Comparison of ENCODE assay signal across 22 mouse cellular contexts in the genomic region with DNA sequence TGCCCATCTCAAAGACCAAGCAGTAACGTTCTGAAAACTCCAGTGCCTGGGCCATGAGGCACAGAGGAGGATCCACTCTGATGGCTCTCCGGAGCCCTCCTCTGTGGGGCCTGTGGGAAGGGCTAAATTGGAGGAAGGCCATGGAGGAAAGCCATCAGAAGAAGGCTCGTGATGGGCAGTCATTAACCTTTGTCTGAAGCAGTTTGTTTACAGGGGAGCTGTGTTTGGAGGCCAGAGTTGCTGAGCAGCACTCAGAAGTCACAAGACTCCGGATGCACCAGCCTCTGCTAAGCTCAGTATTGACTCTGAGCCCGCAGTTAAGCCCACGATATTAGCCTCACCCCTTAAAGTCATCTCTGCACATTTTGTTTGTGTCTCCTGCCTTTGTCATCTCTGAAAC. TPM values are rescaled to one million over a fixed set of nuclear protein-coding genes. Genes with fewer than 3 reads are reported as not detected.
DNase-seq lines count a peak whose midpoint lies in the region; ATAC-seq and TF ChIP-seq lines count a peak whose summit lies in the region.
"Had no signal": no experiment of that assay in that cellular context is flagged by ENCODE, and none has a peak within 500 bp of the region (broad histone marks: within the 10 kb centered on the region; RNA-seq: fewer than 3 reads in every experiment).

No protein-coding gene starts in this region.

- no peak overlapping the region for H3K4me3 ChIP-seq in hindbrain, postnatal 0 days (ENCODE audit: low read length)
- H3K4me3 ChIP-seq in hindbrain, embryonic 12.5 days = no peak overlapping the region
- no peak overlapping the region for H3K4me3 ChIP-seq in spleen, adult 2 months (ENCODE audit: extremely low read depth, insufficient read depth, insufficient read length)
- H3K4me3 ChIP-seq in myocyte = no peak overlapping the region
- H3K4me3 ChIP-seq: hindbrain, embryonic 15.5 days; layer of hippocampus, adult 2 months had no signal

- H3K9me3 ChIP-seq in hindbrain, postnatal 0 days (ENCODE audit: low read length) = no peaks in the 10 kb centered on the region
- no peaks in the 10 kb centered on the region for H3K9me3 ChIP-seq in hindbrain, embryonic 12.5 days (replicated peaks)
- H3K9me3 ChIP-seq: hindbrain, embryonic 15.5 days had no signal

- H3K9ac ChIP-seq in hindbrain, postnatal 0 days (replicated peaks; ENCODE audit: low read length) = no peak overlapping the region
- H3K9ac ChIP-seq in hindbrain, embryonic 12.5 days = no peak overlapping the region
- H3K9ac ChIP-seq: hindbrain, embryonic 15.5 days; lung, embryonic 14.5 days had no signal

- no peak overlapping the region for H3K27ac ChIP-seq in hindbrain, postnatal 0 days
- no peak overlapping the region for H3K27ac ChIP-seq in hindbrain, embryonic 12.5 days
- H3K27ac ChIP-seq in spleen, adult 2 months (ENCODE audit: insufficient read depth, low read length) = peak overlapping the region; percentile 37; the same call in 1 of the 2 replicates
- H3K27ac ChIP-seq: hindbrain, embryonic 15.5 days; layer of hippocampus, adult 2 months; stomach, postnatal 0 days had no signal

- H3K79me2 ChIP-seq in myocyte (ENCODE audit: control insufficient read depth, insufficient read depth) = no peaks in the 10 kb centered on the region

- H3K4me1 ChIP-seq in hindbrain, postnatal 0 days (ENCODE audit: insufficient read depth, low read length) = no peaks in the 10 kb centered on the region
- no peaks in the 10 kb centered on the region; the same call in 1 of the 2 replicates for H3K4me1 ChIP-seq in hindbrain, embryonic 12.5 days
- peaks cover 3% of the 10 kb centered on the region; the same call in 1 of the 2 replicates for H3K4me1 ChIP-seq in spleen, adult 2 months (ENCODE audit: control insufficient read depth, insufficient read depth, insufficient read length)
- H3K4me1 ChIP-seq: hindbrain, embryonic 15.5 days had no signal

- TF ChIP-seq CTCF in hindbrain, postnatal 0 days (IDR thresholded peaks at IDR 0.05; ENCODE audit: low read depth) = no peak
- TF ChIP-seq CTCF in spleen, adult 2 months (IDR thresholded peaks at IDR 0.05; ENCODE audit: extremely low read depth, insufficient read depth, insufficient read length, insufficient replicate concordance) = no peak

- no peaks in the 10 kb centered on the region for H3K27me3 ChIP-seq in hindbrain, postnatal 0 days (ENCODE audit: insufficient read depth, low read length)
- H3K27me3 ChIP-seq in hindbrain, embryonic 12.5 days = no peaks in the 10 kb centered on the region
- H3K27me3 ChIP-seq in spleen, adult 2 months (ENCODE audit: control insufficient read depth, insufficient read depth, low read length) = no peaks in the 10 kb centered on the region
- no peaks in the 10 kb centered on the region for H3K27me3 ChIP-seq in myocyte (ENCODE audit: control insufficient read depth, insufficient read depth, insufficient read length)
- H3K27me3 ChIP-seq: hindbrain, embryonic 15.5 days had no signal

- peak; percentile 39; the same call in 1 of the 2 replicates for ATAC-seq in hindbrain, postnatal 0 days
- no peak for ATAC-seq in hindbrain, embryonic 12.5 days (ENCODE audit: low FRiP score)
- ATAC-seq in inflammation-experienced regulatory T-cells, adult 6 months = peak; percentile 57
- ATAC-seq: forebrain, embryonic 14.5 days had no signal

- no peak overlapping the region for H3K4me2 ChIP-seq in hindbrain, postnatal 0 days (ENCODE audit: low read depth, low read length)
- no peak overlapping the region for H3K4me2 ChIP-seq in hindbrain, embryonic 12.5 days (replicated peaks)
- peak overlapping the region; percentile 30 for H3K4me2 ChIP-seq in myocyte (ENCODE audit: low read depth)
- H3K4me2 ChIP-seq: heart, embryonic 11.5 days; hindbrain, embryonic 15.5 days; liver, embryonic 11.5 days; lung, embryonic 14.5 days had no signal

- WGBS in hindbrain, postnatal 0 days = 58% methylated on average over 6 of the region's 6 CpGs
- WGBS in hindbrain, embryonic 12.5 days = 78% methylated on average over 6 of the region's 6 CpGs
- 71% methylated on average over 6 of the region's 6 CpGs for WGBS in spleen, adult 2 months

- no peak for DNase-seq in hindbrain, postnatal 0 days (ENCODE audit: low spot score)
- no peak for DNase-seq in spleen, adult 2 months (ENCODE audit: low read depth in 1 of 2, low spot score in 2 of 2)
- DNase-seq in spleen, adult 18-20 months = no peak
- no peak for DNase-seq in ovary, postnatal 36 days (ENCODE audit: low spot score)
- DNase-seq in layer of hippocampus, adult 18-20 months (ENCODE audit: low spot score in 2 of 2) = no peak
- DNase-seq: adrenal gland, postnatal 36 days; cerebellum, adult 9-10 months; heart, postnatal 14 days; left cerebral cortex, postnatal 4 days; lung, embryonic 14.5 days; midbrain, embryonic 14.5 days had no signal

- H3K36me3 ChIP-seq in hindbrain, postnatal 0 days (ENCODE audit: insufficient read depth, low read length) = no peaks in the 10 kb centered on the region
- no peaks in the 10 kb centered on the region for H3K36me3 ChIP-seq in hindbrain, embryonic 12.5 days
- H3K36me3 ChIP-seq in spleen, adult 2 months (ENCODE audit: control insufficient read depth, insufficient read depth, low read length) = no peaks in the 10 kb centered on the region
- no peaks in the 10 kb centered on the region for H3K36me3 ChIP-seq in myocyte (ENCODE audit: control insufficient read depth, insufficient read depth)
- H3K36me3 ChIP-seq: hindbrain, embryonic 15.5 days had no signal

- TF ChIP-seq POLR2A in spleen, adult 2 months (IDR thresholded peaks at IDR 0.05; ENCODE audit: low read depth, low read length) = no peak
- no peak for TF ChIP-seq POLR2A in myocyte (IDR thresholded peaks at IDR 0.05; ENCODE audit: insufficient read length, low read depth)

- no peak overlapping the region for H3ac ChIP-seq in myocyte (ENCODE audit: control insufficient read depth, insufficient read length)

TF ChIP-seq in myocyte, 11 proteins besides CTCF, POLR2A, EP300 and RAD21:
- no peak for TF ChIP-seq MAX (IDR thresholded peaks at IDR 0.05; ENCODE audit: low read depth)
- no peak for TF ChIP-seq TCF12 (IDR thresholded peaks at IDR 0.05; ENCODE audit: insufficient read depth, poor library complexity, severe bottlenecking)
- no peak for TF ChIP-seq E2F4 (IDR thresholded peaks at IDR 0.05; ENCODE audit: insufficient read depth)
- no peak for TF ChIP-seq MYOD1 (IDR thresholded peaks at IDR 0.05; ENCODE audit: control insufficient read depth in 1 of 3, insufficient read length in 2 of 3, low read depth in 2 of 3)
- no peak for TF ChIP-seq TCF3 (IDR thresholded peaks at IDR 0.05; ENCODE audit: insufficient read length, low read depth)
- no peak for TF ChIP-seq REST (IDR thresholded peaks at IDR 0.05; ENCODE audit: insufficient read depth, insufficient read length)
- no peak for TF ChIP-seq POLR2AphosphoS2 (IDR thresholded peaks at IDR 0.05; ENCODE audit: insufficient read length, low read depth)
- TF ChIP-seq MYOG (IDR thresholded peaks at IDR 0.05; ENCODE audit: control insufficient read depth in 1 of 3, insufficient read depth in 1 of 3, insufficient read length in 2 of 3, low read depth in 2 of 3) = no peak
- no peak for TF ChIP-seq SRF (IDR thresholded peaks at IDR 0.05; ENCODE audit: control insufficient read depth, insufficient read length, low read depth)
- no peak for TF ChIP-seq CEBPB (IDR thresholded peaks at IDR 0.05; ENCODE audit: insufficient read depth, poor library complexity, severe bottlenecking)
- TF ChIP-seq USF1 (IDR thresholded peaks at IDR 0.05; ENCODE audit: low read depth) = no peak

RNA-seq across cellular contexts. Expression of gene Slc6a19, which starts 4.8 kb away (rescaled TPM):
- 0.05 and 0.14 TPM in 2 replicates for total RNA-seq in hindbrain, postnatal 0 days (2014; rRNA removed)
- 0.34 and 0.51 TPM in 2 replicates for polyA plus RNA-seq in hindbrain, postnatal 0 days (2015; fragmentation: Nextera tagmentation; extraction: Ambion mirVana)
- 0.17 and 0.26 TPM in 2 replicates for polyA plus RNA-seq in hindbrain, embryonic 12.5 days (2016; fragmentation: Nextera tagmentation; extraction: Ambion mirVana)
- polyA plus RNA-seq in spleen, adult 2 months (2012; rRNA removed) = 0.28 and 0.44 TPM in 2 replicates
- not detected for polyA plus RNA-seq in inflammation-experienced regulatory T-cells, adult 6 months (2017; shearing (Covaris generic))
- 0.44 TPM for polyA plus RNA-seq in myocyte (2012; fragmentation: generic; extraction: Trizol)
- total RNA-seq in layer of hippocampus, adult 18-20 months (2021) = under 1 TPM in 1 of 2 experiments, not detected in 1; 0.17 TPM
- total RNA-seq: layer of hippocampus, adult 2 months; left cerebral cortex, adult 18-20 months; left cerebral cortex, postnatal 4 days; megakaryocyte progenitor cell, adult 5-6 weeks had no signal
- polyA plus RNA-seq: heart, embryonic 11.5 days had no signal

RNA-seq across cellular contexts. Expression of gene Slc12a7, which starts 23.4 kb away (rescaled TPM):
- total RNA-seq in hindbrain, postnatal 0 days (2014; rRNA removed) = 7.1 and 11.0 TPM in 2 replicates
- polyA plus RNA-seq in hindbrain, postnatal 0 days (2015; fragmentation: Nextera tagmentation; extraction: Ambion mirVana) = 4.2 and 4.3 TPM in 2 replicates
- polyA plus RNA-seq in hindbrain, embryonic 12.5 days (2016; fragmentation: Nextera tagmentation; extraction: Ambion mirVana) = 35.9 and 39.3 TPM in 2 replicates
- 56.2 and 60.2 TPM in 2 replicates for polyA plus RNA-seq in spleen, adult 2 months (2012; rRNA removed)
- polyA plus RNA-seq in inflammation-experienced regulatory T-cells, adult 6 months (2017; shearing (Covaris generic)) = 10 to 100 TPM; 17.3 to 41.0 (median 40.8) TPM
- polyA plus RNA-seq in myocyte (2012; fragmentation: generic; extraction: Trizol) = 25.7 TPM
- total RNA-seq in layer of hippocampus, adult 18-20 months (2021) = 1 to 10 TPM; 2.9 to 5.1 TPM

RNA-seq across cellular contexts. Expression of gene Slc6a18, which starts 31.7 kb away (rescaled TPM):
- total RNA-seq in hindbrain, postnatal 0 days (2014; rRNA removed) = not detected in 2 replicates
- not detected in 2 replicates for polyA plus RNA-seq in hindbrain, postnatal 0 days (2015; fragmentation: Nextera tagmentation; extraction: Ambion mirVana)
- polyA plus RNA-seq in hindbrain, embryonic 12.5 days (2016; fragmentation: Nextera tagmentation; extraction: Ambion mirVana) = not detected in 2 replicates
- polyA plus RNA-seq in spleen, adult 2 months (2012; rRNA removed) = 0.42 TPM in 1 of 2 replicates, not detected in the other
- polyA plus RNA-seq in inflammation-experienced regulatory T-cells, adult 6 months (2017; shearing (Covaris generic)) = not detected
- polyA plus RNA-seq in myocyte (2012; fragmentation: generic; extraction: Trizol) = not detected
- total RNA-seq in layer of hippocampus, adult 18-20 months (2021) = not detected
- total RNA-seq: adrenal gland, postnatal 36 days; heart, postnatal 14 days; layer of hippocampus, adult 2 months; left cerebral cortex, adult 18-20 months; left cerebral cortex, postnatal 4 days; megakaryocyte progenitor cell, adult 5-6 weeks had no signal
- polyA plus RNA-seq: forebrain, embryonic 14.5 days; heart, embryonic 11.5 days; hindbrain, embryonic 15.5 days; liver, embryonic 11.5 days; lung, embryonic 14.5 days; midbrain, embryonic 14.5 days; stomach, postnatal 0 days had no signal
